19 mouse cellular contexts compared by ENCODE assay signal in the genomic region with DNA sequence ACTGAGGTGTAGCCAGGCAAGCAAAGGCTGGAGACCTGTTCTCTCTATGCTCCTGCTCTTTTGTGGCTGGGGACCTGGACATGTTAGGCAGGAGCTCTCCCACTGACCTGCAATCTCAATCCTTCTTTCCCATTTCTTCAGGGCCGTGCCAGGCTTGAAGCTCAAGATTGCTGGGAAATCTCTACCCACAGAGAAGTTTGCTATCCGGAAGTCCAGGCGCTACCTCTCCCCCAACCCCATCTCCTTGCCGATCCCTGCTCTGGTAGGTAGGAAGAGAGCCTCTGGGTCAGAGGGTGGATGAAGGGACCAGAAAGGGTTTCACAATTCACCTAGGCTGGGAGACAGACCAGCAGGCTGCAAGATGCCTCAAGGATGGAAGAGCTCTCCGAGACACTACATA. TPM values are rescaled to one million over a fixed set of nuclear protein-coding genes. Genes with fewer than 3 reads are reported as not detected.
A peak's percentile ranks its signal among the peaks of the same experiment; 100 is the strongest.
DNase-seq lines count a peak whose midpoint lies in the region; ATAC-seq and TF ChIP-seq lines count a peak whose summit lies in the region.
"Had no signal": no experiment of that assay in that cellular context is flagged by ENCODE, and none has a peak within 500 bp of the region (broad histone marks: within the 10 kb centered on the region; RNA-seq: fewer than 3 reads in every experiment).

No protein-coding gene starts in this region.

- TF ChIP-seq CTCF in stomach, postnatal 0 days (IDR thresholded peaks at IDR 0.05; ENCODE audit: low read depth): no peak

- no peaks in the 10 kb centered on the region for H3K9me3 ChIP-seq in midbrain, embryonic 10.5 days (replicated peaks)
- no peaks in the 10 kb centered on the region for H3K9me3 ChIP-seq in midbrain, embryonic 11.5 days (ENCODE audit: control insufficient read depth, low read length)
- no peaks in the 10 kb centered on the region for H3K9me3 ChIP-seq in limb, embryonic 15.5 days
- H3K9me3 ChIP-seq in stomach, postnatal 0 days (ENCODE audit: control insufficient read depth, low read length): no peaks in the 10 kb centered on the region
- H3K9me3 ChIP-seq: forebrain, embryonic 13.5 days; lung, embryonic 15.5 days; stomach, embryonic 15.5 days had no signal

- intact Hi-C loops in heart, postnatal 14 days (cut with DNase I): loop anchor here (5.0 kb wide), 1 partner anchor 287 kb away; no protein-coding TSS in a partner anchor

- no peaks in the 10 kb centered on the region for H3K36me3 ChIP-seq in midbrain, embryonic 10.5 days
- H3K36me3 ChIP-seq in midbrain, embryonic 11.5 days (ENCODE audit: control insufficient read depth, insufficient read depth, low read length): no peaks in the 10 kb centered on the region
- H3K36me3 ChIP-seq in limb, embryonic 15.5 days: peaks cover 13% of the 10 kb centered on the region; the same call in 1 of the 2 replicates
- H3K36me3 ChIP-seq in stomach, postnatal 0 days (ENCODE audit: control insufficient read depth, insufficient read depth, low read length): peaks cover 4% of the 10 kb centered on the region; the same call in 1 of the 2 replicates
- H3K36me3 ChIP-seq: stomach, embryonic 15.5 days had no signal

- peak; percentile 80 for DNase-seq in heart, adult 11 months
- no peak for DNase-seq in heart, postnatal 14 days
- DNase-seq in midbrain, embryonic 10.5 days (ENCODE audit: low spot score): peak; percentile 10
- DNase-seq in midbrain, embryonic 11.5 days (ENCODE audit: low spot score, missing footprints): no peak
- DNase-seq in stomach, postnatal 0 days (ENCODE audit: low spot score): no peak
- no peak for DNase-seq in left cerebral cortex, adult 18-20 months (ENCODE audit: low spot score in 2 of 2)
- no peak for DNase-seq in left cerebral cortex, adult 9 months (ENCODE audit: low spot score in 2 of 2)
- DNase-seq: cerebellum, adult 11 months; cerebellum, postnatal 25 days; heart, postnatal 36 days; right cerebral cortex, postnatal 4 days; thymus, postnatal 4 days had no signal

- no peak overlapping the region for H3K9ac ChIP-seq in midbrain, embryonic 11.5 days (ENCODE audit: low read length)
- no peak overlapping the region for H3K9ac ChIP-seq in limb, embryonic 15.5 days
- no peak overlapping the region for H3K9ac ChIP-seq in stomach, postnatal 0 days (ENCODE audit: low read length)
- H3K9ac ChIP-seq: forebrain, embryonic 13.5 days; lung, embryonic 15.5 days; stomach, embryonic 15.5 days had no signal

- no peak for ATAC-seq in midbrain, embryonic 11.5 days (ENCODE audit: low FRiP score)
- no peak for ATAC-seq in limb, embryonic 15.5 days (ENCODE audit: insufficient number of reproducible peaks, low FRiP score, low TSS enrichment, low read depth)
- ATAC-seq in stomach, postnatal 0 days (ENCODE audit: low FRiP score, low TSS enrichment): no peak
- ATAC-seq: forebrain, embryonic 13.5 days had no signal

- no peak overlapping the region for H3K4me2 ChIP-seq in midbrain, embryonic 11.5 days
- no peak overlapping the region for H3K4me2 ChIP-seq in limb, embryonic 15.5 days
- H3K4me2 ChIP-seq in stomach, postnatal 0 days (replicated peaks; ENCODE audit: low read depth): no peak overlapping the region
- H3K4me2 ChIP-seq: forebrain, embryonic 13.5 days; lung, embryonic 15.5 days; stomach, embryonic 15.5 days had no signal

- no peak for TF ChIP-seq EP300 in stomach, postnatal 0 days (optimal IDR thresholded peaks at IDR 0.05)

- H3K4me3 ChIP-seq in midbrain, embryonic 10.5 days: no peak overlapping the region
- no peak overlapping the region for H3K4me3 ChIP-seq in midbrain, embryonic 11.5 days (ENCODE audit: low read depth, low read length)
- H3K4me3 ChIP-seq in limb, embryonic 15.5 days: no peak overlapping the region
- no peak overlapping the region for H3K4me3 ChIP-seq in stomach, postnatal 0 days (ENCODE audit: low read depth, low read length)
- H3K4me3 ChIP-seq: forebrain, embryonic 13.5 days; heart, adult 2 months; lung, embryonic 15.5 days; stomach, embryonic 15.5 days had no signal

- 88% methylated on average over 5 of the region's 5 CpGs for WGBS in midbrain, embryonic 10.5 days
- 91% methylated on average over 5 of the region's 5 CpGs for WGBS in midbrain, embryonic 11.5 days
- WGBS in limb, embryonic 15.5 days: 94% methylated on average over 5 of the region's 5 CpGs
- 92% methylated on average over 5 of the region's 5 CpGs for WGBS in stomach, postnatal 0 days

- no peaks in the 10 kb centered on the region for H3K27me3 ChIP-seq in midbrain, embryonic 10.5 days (ENCODE audit: low read depth, poor library complexity, severe bottlenecking)
- H3K27me3 ChIP-seq in midbrain, embryonic 11.5 days (ENCODE audit: control insufficient read depth, insufficient read depth, low read length): no peaks in the 10 kb centered on the region
- no peaks in the 10 kb centered on the region for H3K27me3 ChIP-seq in limb, embryonic 15.5 days
- H3K27me3 ChIP-seq in stomach, postnatal 0 days (ENCODE audit: control insufficient read depth, insufficient read depth, low read length): no peaks in the 10 kb centered on the region
- H3K27me3 ChIP-seq: forebrain, embryonic 13.5 days; lung, embryonic 15.5 days; Patski; stomach, embryonic 15.5 days had no signal

- H3K27ac ChIP-seq in midbrain, embryonic 10.5 days (replicated peaks): no peak overlapping the region
- no peak overlapping the region for H3K27ac ChIP-seq in midbrain, embryonic 11.5 days (ENCODE audit: low read depth, low read length)
- peak overlapping the region; percentile 57 for H3K27ac ChIP-seq in limb, embryonic 15.5 days
- H3K27ac ChIP-seq in stomach, postnatal 0 days (replicated peaks): peak overlapping the region; percentile 53; the same call in 1 of the 2 replicates
- H3K27ac ChIP-seq: forebrain, embryonic 13.5 days; heart, adult 2 months; kidney, postnatal 0 days; lung, embryonic 15.5 days had no signal

- peaks cover 6% of the 10 kb centered on the region for H3K4me1 ChIP-seq in midbrain, embryonic 10.5 days
- H3K4me1 ChIP-seq in midbrain, embryonic 11.5 days (ENCODE audit: control insufficient read depth, insufficient read depth, low read length): 0 out of 2 replicates have a peak, but pooled peaks cover 2% of the 10 kb centered on the region
- H3K4me1 ChIP-seq in limb, embryonic 15.5 days: peaks cover 11% of the 10 kb centered on the region; the same call in 1 of the 2 replicates
- no peaks in the 10 kb centered on the region for H3K4me1 ChIP-seq in stomach, postnatal 0 days (replicated peaks; ENCODE audit: control insufficient read depth, insufficient read depth)
- H3K4me1 ChIP-seq: lung, embryonic 15.5 days; stomach, embryonic 15.5 days had no signal

RNA-seq across cellular contexts. Expression of a gene that starts 34.0 kb away (rescaled TPM):
- total RNA-seq in heart, postnatal 14 days (2021): 1 to 10 TPM; 1.2 to 1.6 TPM
- polyA plus RNA-seq in midbrain, embryonic 10.5 days (2016; fragmentation: Nextera tagmentation; extraction: Ambion mirVana): 2.4 and 2.9 TPM in 2 replicates
- polyA plus RNA-seq in midbrain, embryonic 11.5 days (2014; fragmentation: Nextera tagmentation; extraction: Ambion mirVana): 2.2 TPM in 2 replicates
- 3.2 and 4.0 TPM in 2 replicates for polyA plus RNA-seq in limb, embryonic 15.5 days (2015; fragmentation: Nextera tagmentation; extraction: Ambion mirVana)
- polyA plus RNA-seq in stomach, postnatal 0 days (2015; fragmentation: Nextera tagmentation; extraction: Ambion mirVana): 29.7 and 30.2 TPM in 2 replicates
- total RNA-seq in left cerebral cortex, adult 18-20 months (2021): 1 to 10 TPM; 2.7 to 4.3 TPM

RNA-seq across cellular contexts. Expression of a gene that starts 44.1 kb away (rescaled TPM):
- total RNA-seq in heart, postnatal 14 days (2021): 100 to 1,000 TPM; 102 to 106 TPM
- 24.5 and 30.9 TPM in 2 replicates for polyA plus RNA-seq in midbrain, embryonic 10.5 days (2016; fragmentation: Nextera tagmentation; extraction: Ambion mirVana)
- polyA plus RNA-seq in midbrain, embryonic 11.5 days (2014; fragmentation: Nextera tagmentation; extraction: Ambion mirVana): 54.9 and 61.2 TPM in 2 replicates
- polyA plus RNA-seq in limb, embryonic 15.5 days (2015; fragmentation: Nextera tagmentation; extraction: Ambion mirVana): 40.0 and 47.4 TPM in 2 replicates
- polyA plus RNA-seq in stomach, postnatal 0 days (2015; fragmentation: Nextera tagmentation; extraction: Ambion mirVana): 52.0 and 57.1 TPM in 2 replicates
- total RNA-seq in left cerebral cortex, adult 18-20 months (2021): 100 to 1,000 TPM; 222 to 227 TPM

Comparison
In these comparisons a context has a peak if more than half of its experiments do, and no peak if none do; other contexts are left out.
1. DNase-seq: peak in heart, adult 11 months (single experiment) and midbrain, embryonic 10.5 days (single experiment); none in heart, postnatal 14 days (0 of 2), midbrain, embryonic 11.5 days (single experiment), stomach, postnatal 0 days (single experiment), left cerebral cortex, adult 18-20 months (0 of 2) and left cerebral cortex, adult 9 months (0 of 2).
2. H3K27ac ChIP-seq: peak in limb, embryonic 15.5 days (single experiment) and stomach, postnatal 0 days (single experiment); none in midbrain, embryonic 10.5 days (single experiment) and midbrain, embryonic 11.5 days (single experiment).